Mouse (Mus musculus) left cerebral cortex, adult 9 months (tissue): ENCODE measurements at regions not wholly inside any gene's neighbourhood (a gene's known extent, or its start where the extent isn't known, plus 50 kb on each side); places are given as distances from the start of the nearest gene placed in this dataset.
A peak's percentile ranks its signal among the peaks of the same experiment; 100 is the strongest.
"Not testable (repeated sequence)": the region's sequence is repeated elsewhere in the genome, so short reads cannot be mapped to it uniquely, and the experiment has no call there.

Experiments used
- DNase-seq, 2 experiments: peaks; one replicate each; pipeline ENCODE4 v3.0.0; 2022; ENCODE audit warnings: low spot score in 2 of 2

GRCm38 (mm10) chr4:94394462-94394861, 161.9 kb upstream of the Gm10306 start:
- DNase-seq: no peak

GRCm38 (mm10) chr4:94397284-94397683, 159.1 kb upstream of the Gm10306 start:
- DNase-seq: no peak

- no peak for DNase-seq
These were observed 149.4 kb upstream of the Gm10306 start for GRCm38 (mm10) chr4:94406922-94407321.

GRCm38 (mm10) chr4:94407503-94407902, 148.8 kb upstream of the Gm10306 start:
- DNase-seq: no peak

GRCm38 (mm10) chr4:94412661-94413060, 143.7 kb upstream of the Gm10306 start:
- DNase-seq: no peak

- not testable (repeated sequence) for DNase-seq
These were observed 130.8 kb upstream of the Gm10306 start for GRCm38 (mm10) chr4:94425525-94425924.

GRCm38 (mm10) chr4:94427581-94427980, 128.8 kb upstream of the Gm10306 start:
- no peak for DNase-seq

GRCm38 (mm10) chr4:94432005-94432404, 124.3 kb upstream of the Gm10306 start:
- no peak for DNase-seq

GRCm38 (mm10) chr4:94437717-94438435, 118.5 kb upstream of the Gm10306 start:
- DNase-seq: peak in 1 of 2 experiments; percentile 8

GRCm38 (mm10) chr4:94439159-94439836, 117.0 kb upstream of the Gm10306 start:
- peak in 1 of 2 experiments; percentile 34 for DNase-seq

GRCm38 (mm10) chr4:94446604-94447003, 109.7 kb upstream of the Gm10306 start:
- no peak for DNase-seq
